Mouse (Mus musculus) CH12.LX (cell line): Measurements from ENCODE around the gene Gm28048. TPM values are rescaled to one million over a fixed set of nuclear protein-coding genes. Genes with fewer than 3 reads are reported as not detected.

ENCODE experiments used
- DNase-seq: peaks from one replicate; pipeline ENCODE4 v3.0.0-alpha.2; 2013; ENCODE audit errors: extremely low read depth
- H3K27ac ChIP-seq: 2 replicates; pipeline ENCODE4 v1.5.1; 2012; ENCODE audit warnings: low read depth, mild to moderate bottlenecking, control low read depth, moderate library complexity; ENCODE audit not compliant: insufficient read depth
- H3K27me3 ChIP-seq: replicated peaks from 2 replicates; pipeline ENCODE3; 2012; ENCODE audit warnings: inconsistent platforms
- H3K36me3 ChIP-seq, 2 experiments: replicated peaks in 1 of 2; 2 replicates each; pipeline versions ENCODE3 to v1.6.1; 2012; ENCODE audit warnings: inconsistent platforms in 1 of 2, low read length in 1 of 2, mild to moderate bottlenecking in 1 of 2, mixed read lengths in 1 of 2, moderate library complexity in 1 of 2; ENCODE audit not compliant: control insufficient read depth in 1 of 2, insufficient read depth in 1 of 2
- H3K4me1 ChIP-seq, 2 experiments: 2 replicates each; pipeline ENCODE4 v1.6.1; 2012; ENCODE audit warnings: inconsistent platforms in 1 of 2, moderate library complexity in 1 of 2; ENCODE audit not compliant: insufficient read depth in 2 of 2, control insufficient read depth in 1 of 2
- H3K4me2 ChIP-seq: 2 replicates; pipeline ENCODE4 v1.6.1; 2012; ENCODE audit warnings: low read depth, mild to moderate bottlenecking, control low read depth; ENCODE audit not compliant: poor library complexity, insufficient read depth, severe bottlenecking
- H3K4me3 ChIP-seq, 3 experiments: fragments of 150-350 bp in 1 of 3; sonication (generic) in 1 of 3; replicated peaks in 1 of 3; 2 replicates each; pipeline versions ENCODE3 to v1.5.1; 2011 to 2012; ENCODE audit warnings: low read depth in 2 of 3, low read length in 2 of 3, mild to moderate bottlenecking in 2 of 3, moderate library complexity in 2 of 3, control low read depth in 1 of 3, improper control_type of control experiment in 1 of 3, inconsistent platforms in 1 of 3, mixed read lengths in 1 of 3; ENCODE audit not compliant: poor library complexity in 1 of 3
- H3K79me2 ChIP-seq: replicated peaks from 2 replicates; pipeline ENCODE4 v1.6.1; 2012; ENCODE audit warnings: mild to moderate bottlenecking, moderate library complexity; ENCODE audit not compliant: control insufficient read depth, poor library complexity, insufficient read depth, severe bottlenecking; ENCODE audit errors: extremely low read depth
- H3K9ac ChIP-seq: 2 replicates; pipeline ENCODE4 v1.6.1; 2012; ENCODE audit warnings: low read depth, mild to moderate bottlenecking, control low read depth, moderate library complexity; ENCODE audit not compliant: insufficient read depth
- H3K9me3 ChIP-seq: replicated peaks from 2 replicates; pipeline ENCODE3; 2012; ENCODE audit warnings: low read length, inconsistent platforms, mixed read lengths
- BHLHE40 ChIP-seq: IDR thresholded peaks from 2 replicates; pipeline ENCODE4 v1.6.1; 2011; ENCODE audit warnings: mild to moderate bottlenecking, low read depth, low read length, improper control_type of control experiment
- CHD1 ChIP-seq: IDR thresholded peaks from 2 replicates; pipeline ENCODE4 v1.6.1; 2012; ENCODE audit warnings: low read depth, low read length, improper control_type of control experiment, inconsistent platforms
- CHD2 ChIP-seq: IDR thresholded peaks from 2 replicates; pipeline ENCODE4 v1.6.1; 2011; ENCODE audit warnings: low read length, improper control_type of control experiment
- CTCF ChIP-seq, 2 experiments: IDR thresholded peaks in 1 of 2; conservative IDR thresholded peaks in 1 of 2; 2 replicates each; pipeline ENCODE4 v1.5.1; 2011 to 2012; ENCODE audit warnings: low read depth in 2 of 2, low read length in 2 of 2, improper control_type of control experiment in 1 of 2, inconsistent platforms in 1 of 2, mild to moderate bottlenecking in 1 of 2, moderate library complexity in 1 of 2
- E2F4 ChIP-seq: IDR thresholded peaks from 2 replicates; pipeline ENCODE4 v1.6.1; 2011; ENCODE audit warnings: low read depth, low read length, improper control_type of control experiment; ENCODE audit not compliant: insufficient replicate concordance
- ELF1 ChIP-seq: IDR thresholded peaks from 2 replicates; pipeline ENCODE4 v1.6.1; 2014; ENCODE audit warnings: low read depth, mild to moderate bottlenecking, inconsistent platforms, low read length, improper control_type of control experiment
- EP300 ChIP-seq: IDR thresholded peaks from 2 replicates; pipeline ENCODE4 v1.6.1; 2011; ENCODE audit warnings: low read length, improper control_type of control experiment
- ETS1 ChIP-seq: conservative IDR thresholded peaks from 2 replicates; pipeline ENCODE4 v1.6.1; 2012; ENCODE audit warnings: low read depth, mild to moderate bottlenecking, inconsistent platforms, low read length, improper control_type of control experiment, moderate library complexity
- GABPA ChIP-seq: IDR thresholded peaks from 2 replicates; pipeline ENCODE4 v1.6.1; 2012; ENCODE audit warnings: low read depth, low read length, improper control_type of control experiment, inconsistent platforms; ENCODE audit not compliant: insufficient replicate concordance
- HCFC1 ChIP-seq: IDR thresholded peaks from 2 replicates; pipeline ENCODE4 v1.6.1; 2012; ENCODE audit warnings: low read depth, mild to moderate bottlenecking, inconsistent platforms, low read length, improper control_type of control experiment
- IRF4 ChIP-seq: IDR thresholded peaks from 2 replicates; pipeline ENCODE4 v1.6.1; 2014; ENCODE audit warnings: low read depth, mild to moderate bottlenecking, inconsistent platforms, low read length, improper control_type of control experiment
- JUN ChIP-seq: IDR thresholded peaks from 2 replicates; pipeline ENCODE4 v1.6.1; 2011; ENCODE audit warnings: low read depth, mild to moderate bottlenecking, low read length, improper control_type of control experiment, moderate library complexity; ENCODE audit not compliant: insufficient read depth
- JUND ChIP-seq: conservative IDR thresholded peaks from 2 replicates; pipeline ENCODE4 v1.6.1; 2011; ENCODE audit warnings: low read depth, low read length, improper control_type of control experiment
- KAT2A ChIP-seq: IDR thresholded peaks from 2 replicates; pipeline ENCODE4 v1.6.1; 2012; ENCODE audit warnings: low read length, improper control_type of control experiment, inconsistent platforms; ENCODE audit not compliant: insufficient replicate concordance
- MAFK ChIP-seq: IDR thresholded peaks from 2 replicates; pipeline ENCODE4 v1.6.1; 2011; ENCODE audit warnings: low read length, improper control_type of control experiment; ENCODE audit not compliant: insufficient replicate concordance
- MAX ChIP-seq: IDR thresholded peaks from 2 replicates; pipeline ENCODE4 v1.6.1; 2011; ENCODE audit warnings: low read length, improper control_type of control experiment
- MAZ ChIP-seq: IDR thresholded peaks from 2 replicates; pipeline ENCODE4 v1.6.1; 2012; ENCODE audit warnings: low read depth, mild to moderate bottlenecking, inconsistent platforms, low read length, improper control_type of control experiment, moderate library complexity
- MEF2A ChIP-seq: IDR thresholded peaks from 2 replicates; pipeline ENCODE4 v1.6.1; 2014; ENCODE audit warnings: low read depth, mild to moderate bottlenecking, inconsistent platforms, low read length, improper control_type of control experiment, borderline replicate concordance
- MXI1 ChIP-seq: IDR thresholded peaks from 2 replicates; pipeline ENCODE4 v1.6.1; 2011; ENCODE audit warnings: mild to moderate bottlenecking, low read depth, low read length, improper control_type of control experiment
- MYC ChIP-seq: IDR thresholded peaks from 2 replicates; pipeline ENCODE4 v1.6.1; 2011; ENCODE audit warnings: low read depth, mild to moderate bottlenecking, improper control_type of control experiment, low read length
- NELFE ChIP-seq: IDR thresholded peaks from 2 replicates; pipeline ENCODE4 v1.6.1; 2011; ENCODE audit warnings: low read depth, low read length, improper control_type of control experiment
- NRF1 ChIP-seq: IDR thresholded peaks from 2 replicates; pipeline ENCODE4 v1.6.1; 2014; ENCODE audit warnings: low read depth, mild to moderate bottlenecking, inconsistent platforms, low read length, improper control_type of control experiment, moderate library complexity
- PAX5 ChIP-seq: IDR thresholded peaks from 2 replicates; pipeline ENCODE4 v1.6.1; 2012; ENCODE audit warnings: low read length, inconsistent platforms, mixed read lengths
- POLR2A ChIP-seq: IDR thresholded peaks from 2 replicates; pipeline ENCODE4 v1.6.1; 2011; ENCODE audit warnings: low read depth, mild to moderate bottlenecking, improper control_type of control experiment, low read length
- POLR2AphosphoS2 ChIP-seq: IDR thresholded peaks from 2 replicates; pipeline ENCODE4 v1.6.1; 2011; ENCODE audit warnings: low read depth, low read length, improper control_type of control experiment
- RAD21 ChIP-seq: IDR thresholded peaks from 2 replicates; pipeline ENCODE4 v1.6.1; 2011; ENCODE audit warnings: low read depth, mild to moderate bottlenecking, low read length, improper control_type of control experiment, moderate library complexity
- RCOR1 ChIP-seq: conservative IDR thresholded peaks from 2 replicates; pipeline ENCODE4 v1.6.1; 2012; ENCODE audit warnings: low read depth, mild to moderate bottlenecking, inconsistent platforms, low read length, improper control_type of control experiment
- SIN3A ChIP-seq: IDR thresholded peaks from 2 replicates; pipeline ENCODE4 v1.6.1; 2012; ENCODE audit warnings: low read length, improper control_type of control experiment, inconsistent platforms
- SMC3 ChIP-seq: IDR thresholded peaks from 2 replicates; pipeline ENCODE4 v1.6.1; 2011; ENCODE audit warnings: low read depth, low read length, improper control_type of control experiment
- TBP ChIP-seq: conservative IDR thresholded peaks from 2 replicates; pipeline ENCODE4 v1.6.1; 2011; ENCODE audit warnings: low read depth, low read length, improper control_type of control experiment
- TCF12 ChIP-seq: IDR thresholded peaks from 2 replicates; pipeline ENCODE4 v1.6.1; 2014; ENCODE audit warnings: low read depth, mild to moderate bottlenecking, inconsistent platforms, low read length, improper control_type of control experiment
- UBTF ChIP-seq: IDR thresholded peaks from 2 replicates; pipeline ENCODE4 v1.6.1; 2012; ENCODE audit warnings: low read depth, mild to moderate bottlenecking, inconsistent platforms, low read length, improper control_type of control experiment, moderate library complexity
- USF1 ChIP-seq: IDR thresholded peaks from 2 replicates; pipeline ENCODE4 v1.6.1; 2014; ENCODE audit warnings: low read depth, mild to moderate bottlenecking, inconsistent platforms, low read length, improper control_type of control experiment
- USF2 ChIP-seq: conservative IDR thresholded peaks from 2 replicates; pipeline ENCODE4 v1.6.1; 2011; ENCODE audit warnings: low read depth, low read length, improper control_type of control experiment
- ZC3H11A ChIP-seq: IDR thresholded peaks from 2 replicates; pipeline ENCODE4 v1.6.1; 2012; ENCODE audit warnings: low read depth, mild to moderate bottlenecking, inconsistent platforms, low read length, improper control_type of control experiment
- ZKSCAN1 ChIP-seq: IDR thresholded peaks from 2 replicates; pipeline ENCODE4 v1.6.1; 2012; ENCODE audit warnings: low read depth, inconsistent platforms, low read length, improper control_type of control experiment, borderline replicate concordance
- ZMIZ1 ChIP-seq: IDR thresholded peaks from 2 replicates; pipeline ENCODE4 v1.6.1; 2012; ENCODE audit warnings: low read depth, mild to moderate bottlenecking, inconsistent platforms, low read length, improper control_type of control experiment
- ZNF384 ChIP-seq: IDR thresholded peaks from 2 replicates; pipeline ENCODE4 v1.6.1; 2012; ENCODE audit warnings: low read depth, low read length, improper control_type of control experiment, inconsistent platforms
- dilution Hi-C: fragments of 300-500 bp; cut with MboI; formaldehyde crosslinking; loops from 2 replicates; pipeline ENCODE4 v1.14.3; 2020; ENCODE audit warnings: low sequenced_read_pairs; ENCODE audit not compliant: extremely low pct_unique_long_range_greater_than_20kb, extremely low pct_ligation_motif_present
- in situ Hi-C: fragments of 300-500 bp; cut with MboI; formaldehyde crosslinking; loops from 3 replicates; pipeline ENCODE4 v1.14.3; 2019; ENCODE audit warnings: low sequenced_read_pairs, low pct_ligation_motif_present, low pct_unique_long_range_greater_than_20kb, mixed read lengths
- polyA plus RNA-seq: library from polyadenylated mRNA; unstranded; fragments of >175 nt; gene quantifications from 2 replicates; pipeline ENCODE4 v1.2.1, GENCODE M21; 2012; ENCODE audit warnings: low read depth; ENCODE audit not compliant: insufficient read length
- total RNA-seq, 2 experiments: library from RNA; depleted of rRNA; stranded (reverse); fragments of 300-350 nt in 1 of 2; fragments of >200 nt in 1 of 2; gene quantifications; 2 replicates each; pipeline ENCODE4 v1.2.3; 2012 to 2014

The Gm28048 gene
- total and polyA plus RNA-seq, 3 experiments = 32.6 to 93.3 (median 59.5) TPM

GRCm38 (mm10) chr11:22990393-22991126 is 8.7 kb upstream of the Gm28048 start, which contains the start of gene Cct4:
Cct4 (plus strand) TSS chr11:22990519.
- DNase-seq = peak; percentile 94
- no peaks in the 10 kb centered on the region for H3K9me3 ChIP-seq

GRCm38 (mm10) chr11:22989786-22990185 is 7.9 kb upstream of the Gm28048 start:
- DNase-seq = no peak
- dilution Hi-C loops = no loop called here
- Histone ChIP-seq H3K79me2 (peaks cover 36% of the 10 kb centered on the region), H3K4me2 (peak overlapping the region; percentile 75), H3K27me3 (no peaks in the 10 kb centered on the region), H3K9ac (peak overlapping the region; percentile 81), H3K9me3 (no peaks in the 10 kb centered on the region), H3K36me3 (peaks cover 11 to 31% of the 10 kb centered on the region in 2 experiments), H3K4me3 (peak overlapping the region; percentile 53 to 99 (median 89)), H3K27ac (no peak overlapping the region), H3K4me1 (peaks cover 0 to 39% of the 10 kb centered on the region in 2 experiments; a peak in 2 of 4 replicates)
- in situ Hi-C loops = no loop called here
- TF ChIP-seq CHD2 (no peak), PAX5 (no peak), USF1 (no peak), CTCF (conservative IDR thresholded peaks at IDR 0.05 in 1 of 2, IDR thresholded peaks at IDR 0.05 in 1 of 2; ENCODE audit: low read depth in 2 of 2, low read length in 2 of 2) (no peak), JUN (no peak), ZC3H11A (no peak), POLR2AphosphoS2 (no peak), CHD1 (no peak), EP300 (no peak)

More at GRCm38 (mm10) chr11:22990393-22991126, 8.7 kb upstream of the Gm28048 start, which contains the start of gene Cct4:
- peak within 1 kb of the TSS; percentile 75 for H3K4me2 ChIP-seq
- in situ Hi-C loops = no loop called here
- H3K9ac ChIP-seq = peak within 1 kb of the TSS; percentile 88
- TF ChIP-seq MAZ = peak; percentile 76; the same call in 1 of the 2 replicates
- TF ChIP-seq TCF12 = peak; percentile 98
- no peak for TF ChIP-seq USF1
- TF ChIP-seq USF2 = no peak
- TF ChIP-seq ZNF384 = peak; percentile 20; the same call in 1 of the 2 replicates
- TF ChIP-seq ELF1 = peak; percentile 99
- TF ChIP-seq JUN = 0 out of 2 replicates have a peak, but pooled peaks have one; percentile 2
- no peak for TF ChIP-seq ETS1
- peak; percentile 99 for TF ChIP-seq SIN3A
- TF ChIP-seq BHLHE40 = 0 out of 2 replicates have a peak, but pooled peaks have one; percentile 4
- no peak for TF ChIP-seq PAX5
- no peak; the same call in 1 of the 2 replicates for TF ChIP-seq ZKSCAN1
- TF ChIP-seq GABPA = peak; percentile 48; the same call in 1 of the 2 replicates
- TF ChIP-seq POLR2AphosphoS2 = peak; percentile 94
- peak; percentile 99 for TF ChIP-seq NELFE
- TF ChIP-seq ZMIZ1 = peak; percentile 72; the same call in 1 of the 2 replicates
- peak; percentile 98 for TF ChIP-seq KAT2A
- TF ChIP-seq CHD2 = no peak
- peak; percentile 20; the same call in 1 of the 2 replicates for TF ChIP-seq E2F4
- no peak for TF ChIP-seq JUND
- TF ChIP-seq ZC3H11A = no peak
- no peak for TF ChIP-seq SMC3
- peak; percentile 98 for TF ChIP-seq HCFC1
- TF ChIP-seq RAD21 = no peak
- TF ChIP-seq CTCF (conservative IDR thresholded peaks at IDR 0.05 in 1 of 2, IDR thresholded peaks at IDR 0.05 in 1 of 2; ENCODE audit: low read depth in 2 of 2, low read length in 2 of 2) = no peak
- TF ChIP-seq IRF4 = no peak
- TF ChIP-seq UBTF = peak; percentile 90
- TF ChIP-seq EP300 = no peak
- TF ChIP-seq RCOR1 = peak; percentile 25; the same call in 1 of the 2 replicates
- no peak; the same call in 1 of the 2 replicates for TF ChIP-seq CHD1
- TF ChIP-seq MAX = peak; percentile 98
- TF ChIP-seq MEF2A = peak; percentile 78
- peak; percentile 98 for TF ChIP-seq MXI1
- peak; percentile 88; the same call in 1 of the 2 replicates for TF ChIP-seq TBP
- peak; percentile 92; the same call in 1 of the 2 replicates for TF ChIP-seq MYC
- TF ChIP-seq NRF1 = peak; percentile 79
- TF ChIP-seq POLR2A = peak; percentile 98
- 0 out of 2 replicates have a peak, but pooled peaks have one; percentile 11 for TF ChIP-seq MAFK
- dilution Hi-C loops = no loop called here
- peak within 1 kb of the TSS; percentile 63 for H3K27ac ChIP-seq
- H3K27me3 ChIP-seq = no peaks in the 10 kb centered on the region
- H3K36me3 ChIP-seq = peaks cover 17 to 38% of the 10 kb centered on the region in 2 experiments
- peak within 1 kb of the TSS; percentile 89 to 99 (median 97) for H3K4me3 ChIP-seq
- peaks cover 0 to 39% of the 10 kb centered on the region in 2 experiments; a peak in 2 of 4 replicates for H3K4me1 ChIP-seq
- peaks cover 40% of the 10 kb centered on the region for H3K79me2 ChIP-seq
